Mouse (Mus musculus) kidney, adult 2 months (tissue): ENCODE data around the gene Pmepa1. TPM values are rescaled to one million over a fixed set of nuclear protein-coding genes. Genes with fewer than 3 reads are reported as not detected.

Source experiments
- DNase-seq: peaks from one replicate; pipeline ENCODE4 v3.0.0; 2021
- H3K27ac ChIP-seq: fragments of 200-500 bp; 2 replicates; pipeline ENCODE4 v1.5.1; 2012; ENCODE audit warnings: low read depth, low read length, control low read depth, inconsistent platforms; ENCODE audit not compliant: insufficient read depth
- H3K27me3 ChIP-seq: fragments of 200-500 bp; replicated peaks from 2 replicates; pipeline ENCODE4 v1.6.1; 2012; ENCODE audit warnings: mild to moderate bottlenecking, moderate library complexity, low read length, inconsistent platforms; ENCODE audit not compliant: control insufficient read depth, insufficient read depth
- H3K36me3 ChIP-seq: fragments of 200-500 bp; 2 replicates; pipeline ENCODE4 v1.6.1; 2012; ENCODE audit warnings: mild to moderate bottlenecking, moderate library complexity, low read length, inconsistent platforms; ENCODE audit not compliant: control insufficient read depth, insufficient read depth
- H3K4me1 ChIP-seq: fragments of 200-500 bp; 2 replicates; pipeline ENCODE4 v1.6.1; 2011; ENCODE audit warnings: low read length; ENCODE audit not compliant: control insufficient read depth, insufficient read depth
- H3K4me3 ChIP-seq: fragments of 200-500 bp; 2 replicates; pipeline ENCODE4 v1.5.1; 2011; ENCODE audit warnings: mild to moderate bottlenecking, low read depth, low read length, control low read depth; ENCODE audit not compliant: insufficient read depth
- CTCF ChIP-seq: fragments of 200-500 bp; conservative IDR thresholded peaks from 2 replicates; pipeline ENCODE4 v1.5.1; 2011; ENCODE audit warnings: low read depth, mild to moderate bottlenecking, control low read depth, low read length, moderate library complexity, mixed read lengths; ENCODE audit not compliant: insufficient read depth, insufficient read length
- POLR2A ChIP-seq: fragments of 200-500 bp; IDR thresholded peaks from one replicate; pipeline ENCODE4 v1.6.1; 2011; ENCODE audit warnings: low read depth, low read length, control low read depth
- WGBS: fragments of 180-500 bp; shearing (Covaris S2); methylation state at CpG from one replicate; pipeline ENCODE4 v1.1.7; 2018; 5-methylcytosine and 5-hydroxymethylcytosine counted together
- polyA plus RNA-seq: library from polyadenylated mRNA; depleted of rRNA; stranded (reverse); fragments of >200 nt; gene quantifications from 2 replicates; pipeline ENCODE4 v1.2.3, GENCODE M21; 2012

The Pmepa1 gene
- polyA plus RNA-seq, 1 experiment = 35.6 TPM

DNA sequence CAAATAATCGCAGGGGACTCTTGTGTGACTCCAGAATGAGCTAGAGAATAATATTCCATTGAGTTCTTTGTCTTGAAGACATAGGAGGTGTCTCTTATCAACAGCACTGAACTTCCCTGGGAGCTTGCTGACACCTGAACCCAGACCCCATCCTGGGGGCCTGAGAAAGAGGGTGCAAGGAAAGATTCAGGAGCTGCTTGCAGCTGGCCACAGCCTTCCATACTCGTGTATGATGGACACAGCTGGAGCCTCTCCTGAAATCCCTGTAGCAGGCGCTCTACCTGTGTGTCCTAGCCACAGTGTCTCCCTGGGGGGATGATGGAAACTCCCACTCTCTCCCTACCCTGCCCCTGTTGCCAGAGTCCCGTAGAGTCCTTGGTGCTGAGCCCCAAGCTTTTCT is 64.1 kb downstream of the Pmepa1 start:
- Histone ChIP-seq H3K4me3 (no peak overlapping the region), H3K36me3 (no peaks in the 10 kb centered on the region), H3K4me1 (no peaks in the 10 kb centered on the region), H3K27ac (no peak overlapping the region), H3K27me3 (no peaks in the 10 kb centered on the region)
- 81% methylated on average over 4 of the region's 4 CpGs for WGBS
- TF ChIP-seq CTCF (no peak), POLR2A (no peak)
- DNase-seq = no peak

- H3K27ac ChIP-seq = no peak overlapping the region
- TF ChIP-seq POLR2A (no peak), CTCF (no peak)
- no peak for DNase-seq
- 91% methylated on average over 7 of the region's 7 CpGs for WGBS
- H3K4me1 ChIP-seq = no peaks in the 10 kb centered on the region
- no peaks in the 10 kb centered on the region for H3K36me3 ChIP-seq
- no peaks in the 10 kb centered on the region for H3K27me3 ChIP-seq
- H3K4me3 ChIP-seq = no peak overlapping the region
These were observed 67.1 kb downstream of the Pmepa1 start for GRCm38 (mm10) chr2:173209091-173209815.

DNA sequence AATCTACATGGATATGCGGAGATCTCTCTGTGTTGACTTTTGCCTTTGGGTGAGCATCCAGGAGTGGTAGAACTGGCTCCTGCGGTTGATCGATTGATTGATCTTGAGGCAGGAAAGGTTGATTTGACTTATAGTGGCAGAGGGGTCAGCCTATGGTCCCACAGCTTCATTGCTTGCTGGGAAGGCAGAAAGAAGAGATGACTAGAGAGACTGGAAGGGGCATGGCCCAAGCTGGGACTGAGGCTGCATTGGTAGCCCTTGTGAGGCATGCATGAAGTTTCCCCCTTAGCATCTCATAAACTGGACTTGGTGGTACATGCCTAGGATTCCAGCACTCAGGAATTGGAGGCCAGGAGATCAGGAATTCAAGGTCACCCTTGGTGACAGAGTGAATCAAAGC is 69.3 kb downstream of the Pmepa1 start:
- no peak for TF ChIP-seq POLR2A
- no peak for TF ChIP-seq CTCF
- H3K27me3 ChIP-seq = no peaks in the 10 kb centered on the region
- H3K4me3 ChIP-seq = no peak overlapping the region
- no peaks in the 10 kb centered on the region for H3K4me1 ChIP-seq
- no peak overlapping the region for H3K27ac ChIP-seq
- no peak for DNase-seq
- no peaks in the 10 kb centered on the region for H3K36me3 ChIP-seq
- WGBS = 97% methylated on average over 3 of the region's 3 CpGs

- TF ChIP-seq CTCF (no peak), POLR2A (no peak)
These were observed 70.7 kb downstream of the Pmepa1 start for GRCm38 (mm10) chr2:173205563-173206099.

GRCm38 (mm10) chr2:173204671-173205070 is 71.7 kb downstream of the Pmepa1 start:
- TF ChIP-seq POLR2A (no peak), CTCF (no peak)
- WGBS = 77% methylated on average over 4 of the region's 4 CpGs
- Histone ChIP-seq H3K4me1 (no peaks in the 10 kb centered on the region), H3K36me3 (no peaks in the 10 kb centered on the region), H3K27ac (no peak overlapping the region), H3K4me3 (no peak overlapping the region), H3K27me3 (no peaks in the 10 kb centered on the region)
- no peak for DNase-seq

More at GRCm38 (mm10) chr2:173205563-173206099, 70.7 kb downstream of the Pmepa1 start:
- 94% methylated on average over 14 of the region's 14 CpGs for WGBS
- DNase-seq = no peak
- H3K27me3 ChIP-seq = no peaks in the 10 kb centered on the region
- no peaks in the 10 kb centered on the region for H3K4me1 ChIP-seq
- no peak overlapping the region for H3K27ac ChIP-seq
- H3K4me3 ChIP-seq = no peak overlapping the region
- H3K36me3 ChIP-seq = no peaks in the 10 kb centered on the region

DNA sequence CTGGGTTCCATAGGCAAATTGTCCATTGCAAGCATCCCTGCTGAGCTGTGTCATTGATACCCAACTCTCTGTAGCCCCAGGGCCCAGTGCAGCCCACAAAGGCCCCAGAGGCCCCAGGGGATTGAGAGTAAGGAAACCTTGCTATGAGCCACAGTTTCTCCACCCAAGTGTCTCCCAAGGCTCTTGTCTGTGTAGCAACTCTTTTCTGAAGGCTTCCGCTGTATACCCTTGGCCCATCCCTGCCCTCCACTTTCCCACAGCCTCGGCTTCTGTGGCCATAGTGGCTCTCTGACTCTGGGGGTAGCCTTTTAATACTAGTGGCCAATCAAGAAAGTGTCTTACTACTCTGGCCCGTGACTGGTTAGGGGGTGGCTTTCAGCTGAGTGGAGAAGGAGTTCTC is 72.6 kb downstream of the Pmepa1 start:
- DNase-seq = no peak
- 94% methylated on average over 3 of the region's 3 CpGs for WGBS
- TF ChIP-seq POLR2A (no peak), CTCF (no peak)
- no peaks in the 10 kb centered on the region for H3K27me3 ChIP-seq
- H3K27ac ChIP-seq = no peak overlapping the region
- H3K36me3 ChIP-seq = no peaks in the 10 kb centered on the region
- H3K4me1 ChIP-seq = no peaks in the 10 kb centered on the region
- H3K4me3 ChIP-seq = no peak overlapping the region

- WGBS = 81% methylated on average over 19 of the region's 19 CpGs
- Histone ChIP-seq H3K27me3 (no peaks in the 10 kb centered on the region), H3K4me3 (no peak overlapping the region), H3K36me3 (no peaks in the 10 kb centered on the region), H3K27ac (no peak overlapping the region), H3K4me1 (no peaks in the 10 kb centered on the region)
- DNase-seq = no peak
- TF ChIP-seq CTCF (no peak), POLR2A (no peak)
These were observed 73.2 kb downstream of the Pmepa1 start for GRCm38 (mm10) chr2:173202924-173203689.
